Mouse (Mus musculus) inflammation-experienced regulatory T-cells, adult 6 months (primary cell): ENCODE results near the gene Ybx2. TPM values are rescaled to one million over a fixed set of nuclear protein-coding genes. Genes with fewer than 3 reads are reported as not detected.
A peak's percentile ranks its signal among the peaks of the same experiment; 100 is the strongest.

Experiments
- ATAC-seq: one replicate; pipeline ENCODE4 v1.8.0; 2017
- polyA plus RNA-seq, 3 experiments: library from polyadenylated mRNA; unstranded; fragments of 100-300 nt; shearing (Covaris generic); gene quantifications; one replicate each; pipeline ENCODE4 v1.2.1; 2017

The Ybx2 gene
- polyA plus RNA-seq, result not detected

- peak; percentile 78 for ATAC-seq
These were observed at the start of gene Ybx2 for GRCm38 (mm10) chr11:69935137-69935879. TSS of gene Ybx2 (plus strand) at chr11:69935796.

GRCm38 (mm10) chr11:69886907-69887635, 48.5 kb upstream of the Ybx2 start:
- ATAC-seq, result no peak

- ATAC-seq, result no peak
These were observed 44.1 kb upstream of the Ybx2 start for GRCm38 (mm10) chr11:69891482-69891881.

- peak; percentile 92 for ATAC-seq
These were observed 40.9 kb upstream of the Ybx2 start for GRCm38 (mm10) chr11:69894671-69895070.

- peak; percentile 64 for ATAC-seq
These were observed 40.3 kb upstream of the Ybx2 start, which contains the start of gene Acap1 for GRCm38 (mm10) chr11:69895291-69895690. TSS of gene Acap1 (minus strand) at chr11:69895539.

GRCm38 (mm10) chr11:69899870-69900269, 35.7 kb upstream of the Ybx2 start:
- no peak for ATAC-seq

GRCm38 (mm10) chr11:69900471-69901405, 34.9 kb upstream of the Ybx2 start, which contains the start of the genes 2810408A11Rik and Neurl4:
TSS of gene 2810408A11Rik (minus strand) at chr11:69900987.
TSS of gene Neurl4 (plus strand) at chr11:69901072.
- peak; percentile 94 for ATAC-seq

GRCm38 (mm10) chr11:69901406-69901846, 34.2 kb upstream of the Ybx2 start:
- ATAC-seq, result peak; percentile 70

- ATAC-seq, result no peak
These were observed 33.6 kb upstream of the Ybx2 start for GRCm38 (mm10) chr11:69901993-69902392.

GRCm38 (mm10) chr11:69902972-69903371, 32.6 kb upstream of the Ybx2 start:
- no peak for ATAC-seq

GRCm38 (mm10) chr11:69904311-69904710, 31.3 kb upstream of the Ybx2 start:
- ATAC-seq, result no peak

GRCm38 (mm10) chr11:69908645-69909044, 27.0 kb upstream of the Ybx2 start:
- no peak for ATAC-seq

GRCm38 (mm10) chr11:69909174-69909573, 26.4 kb upstream of the Ybx2 start:
- ATAC-seq, result no peak

GRCm38 (mm10) chr11:69910177-69910576, 25.4 kb upstream of the Ybx2 start:
- ATAC-seq, result no peak

- no peak for ATAC-seq
These were observed 24.6 kb upstream of the Ybx2 start for GRCm38 (mm10) chr11:69910781-69911560.

GRCm38 (mm10) chr11:69911701-69912100, 23.9 kb upstream of the Ybx2 start:
- no peak for ATAC-seq

GRCm38 (mm10) chr11:69912716-69913530, 22.7 kb upstream of the Ybx2 start:
- no peak for ATAC-seq

GRCm38 (mm10) chr11:69913554-69914371, 21.8 kb upstream of the Ybx2 start, which contains the start of gene Gps2:
TSS of gene Gps2 (plus strand) at chr11:69913888.
- ATAC-seq, result peak; percentile 91

- no peak for ATAC-seq
These were observed 21.2 kb upstream of the Ybx2 start for GRCm38 (mm10) chr11:69914372-69914764.
